Mouse (Mus musculus) heart, postnatal 25 days (tissue): Measurements from ENCODE around the gene Svopl. TPM values are rescaled to one million over a fixed set of nuclear protein-coding genes. Genes with fewer than 3 reads are reported as not detected.

Experiments
- DNase-seq: peaks from one replicate; pipeline ENCODE4 v3.0.0; 2022; ENCODE audit warnings: low spot score
- intact Hi-C: fragments of 180-260 bp; cut with DNase I; formaldehyde crosslinking; loops from one replicate; pipeline ENCODE4 v1.15.1; 2025
- total RNA-seq, 2 experiments: library from RNA; stranded (reverse); gene quantifications; 2 replicates each; pipeline ENCODE4 v1.2.3; 2021

The Svopl gene
- total RNA-seq, 2 experiments from 2014 or later, result 0.42 to 0.50 TPM

GRCm38 (mm10) chr6:38032801-38033566 lies 13.8 kb downstream of the Svopl start:
- intact Hi-C loops, result no loop called here
- DNase-seq, result no peak

GRCm38 (mm10) chr6:38031924-38032540 lies 14.8 kb downstream of the Svopl start:
- intact Hi-C loops, result no loop called here
- no peak for DNase-seq

- intact Hi-C loops, result no loop called here
- DNase-seq, result no peak
Measured at GRCm38 (mm10) chr6:38028205-38028604, 18.6 kb downstream of the Svopl start.

- DNase-seq, result no peak
- intact Hi-C loops, result no loop called here
Measured at GRCm38 (mm10) chr6:38027771-38028170, 19.0 kb downstream of the Svopl start.

GRCm38 (mm10) chr6:38023284-38023683 lies 23.5 kb downstream of the Svopl start:
- DNase-seq, result no peak
- intact Hi-C loops, result loop anchor here (5.0 kb wide), 1 partner anchor 34 kb away; no protein-coding TSS in a partner anchor

GRCm38 (mm10) chr6:38021406-38021805 lies 25.4 kb downstream of the Svopl start:
- intact Hi-C loops, result loop anchor here (5.0 kb wide), 1 partner anchor 36 kb away; no protein-coding TSS in a partner anchor
- DNase-seq, result no peak

GRCm38 (mm10) chr6:38012829-38013228 lies 34.0 kb downstream of the Svopl start:
- intact Hi-C loops, result no loop called here
- DNase-seq, result no peak

- intact Hi-C loops, result loop anchor here (5.0 kb wide), 2 partner anchors 130 to 150 kb away; no protein-coding TSS in a partner anchor
- DNase-seq, result no peak
Measured at GRCm38 (mm10) chr6:38007459-38007858, 39.3 kb downstream of the Svopl start.

GRCm38 (mm10) chr6:37967386-37967785 lies 79.4 kb downstream of the Svopl start:
- intact Hi-C loops, result no loop called here
- DNase-seq, result no peak

- intact Hi-C loops, result loop anchor here (10.0 kb wide), 1 partner anchor 357 kb away; no protein-coding TSS in a partner anchor
- DNase-seq, result no peak
Measured at GRCm38 (mm10) chr6:37951306-37951705, 95.5 kb downstream of the Svopl start.

GRCm38 (mm10) chr6:37936498-37936897 lies 110.3 kb downstream of the Svopl start:
- DNase-seq, result no peak
- intact Hi-C loops, result no loop called here

Other genes with a start within 250 kb of the Svopl start
- 10 to 100 TPM; 29.0 to 33.9 TPM for gene Trim24, start 176.2 kb downstream of the Svopl start, total RNA-seq
- not detected for gene Tmem213, start 62.3 kb upstream of the Svopl start, total RNA-seq
- 1 to 10 TPM; 2.1 to 3.4 TPM for gene Atp6v0a4, start 77.6 kb upstream of the Svopl start, total RNA-seq
- gene D630045J12Rik, start 207.0 kb upstream of the Svopl start, total RNA-seq, result 1 to 10 TPM; 1.2 to 1.7 TPM